Mouse (Mus musculus) ES-E14 (cell line): Measurements from ENCODE around the gene Cyp17a1.

Source experiments
- CHD2 ChIP-seq: IDR thresholded peaks from 2 replicates; pipeline ENCODE4 v1.6.1; 2014; ENCODE audit warnings: mild to moderate bottlenecking, low read depth, low read length, inconsistent platforms
- HCFC1 ChIP-seq: IDR thresholded peaks from 2 replicates; pipeline ENCODE4 v1.6.1; 2012; ENCODE audit warnings: low read length, inconsistent platforms, borderline replicate concordance; ENCODE audit not compliant: insufficient read depth
- ZC3H11A ChIP-seq: IDR thresholded peaks from 2 replicates; pipeline ENCODE4 v1.6.1; 2012; ENCODE audit warnings: low read depth, mild to moderate bottlenecking, inconsistent platforms, low read length, borderline replicate concordance

- TF ChIP-seq ZC3H11A, result no peak
- TF ChIP-seq CHD2, result no peak
- TF ChIP-seq HCFC1, result no peak
Measured at GRCm38 (mm10) chr19:46662784-46663183, 10.2 kb downstream of the Cyp17a1 start.
